Mouse (Mus musculus) adrenal gland, adult (tissue): ENCODE data around the gene Zfp277.

Experiments used
- DNase-seq, 2 experiments: peaks; one replicate each; pipeline ENCODE4 v3.0.0; 2022 to 2023; ENCODE audit warnings: low spot score in 1 of 2; ENCODE audit not compliant: inconsistent age in 2 of 2

Zfp277 gene

GRCm38 (mm10) chr12:40446450-40447381, 1.0 kb upstream of the Zfp277 start:
- peak; percentile 69 to 89 for DNase-seq

- DNase-seq, result no peak
Observed at GRCm38 (mm10) chr12:40445206-40445605, 496 bp downstream of the Zfp277 start.

- DNase-seq, result peak in 1 of 2 experiments; percentile 44
Observed at GRCm38 (mm10) chr12:40438049-40438448, 7.7 kb downstream of the Zfp277 start.

- DNase-seq, result peak; percentile 36 to 75
Observed at GRCm38 (mm10) chr12:40434101-40434500, 11.6 kb downstream of the Zfp277 start.

- no peak for DNase-seq
Observed at GRCm38 (mm10) chr12:40431075-40431474, 14.6 kb downstream of the Zfp277 start.

GRCm38 (mm10) chr12:40429976-40430375, 15.7 kb downstream of the Zfp277 start:
- no peak for DNase-seq

GRCm38 (mm10) chr12:40427606-40428005, 18.1 kb downstream of the Zfp277 start:
- DNase-seq, result no peak

DNA sequence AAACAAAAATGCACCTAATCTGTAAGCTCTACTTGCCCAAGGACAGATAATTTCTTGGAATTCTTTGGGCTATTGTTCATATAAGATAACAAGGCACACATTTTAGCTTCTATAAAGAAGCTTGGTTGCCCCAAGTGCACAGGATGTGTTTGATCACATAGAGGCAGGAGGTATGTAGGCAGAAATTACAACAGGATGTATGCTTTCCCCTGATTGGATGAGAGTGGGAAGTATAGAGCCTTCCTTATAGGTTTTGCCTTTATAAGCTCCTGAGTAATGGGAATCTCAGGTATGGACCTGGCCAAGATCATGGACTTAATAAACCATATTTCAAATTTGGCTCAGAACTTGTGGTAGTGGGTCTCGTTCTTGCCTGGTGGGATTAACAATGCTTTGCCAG, 20.7 kb downstream of the Zfp277 start:
- DNase-seq, result no peak

DNA sequence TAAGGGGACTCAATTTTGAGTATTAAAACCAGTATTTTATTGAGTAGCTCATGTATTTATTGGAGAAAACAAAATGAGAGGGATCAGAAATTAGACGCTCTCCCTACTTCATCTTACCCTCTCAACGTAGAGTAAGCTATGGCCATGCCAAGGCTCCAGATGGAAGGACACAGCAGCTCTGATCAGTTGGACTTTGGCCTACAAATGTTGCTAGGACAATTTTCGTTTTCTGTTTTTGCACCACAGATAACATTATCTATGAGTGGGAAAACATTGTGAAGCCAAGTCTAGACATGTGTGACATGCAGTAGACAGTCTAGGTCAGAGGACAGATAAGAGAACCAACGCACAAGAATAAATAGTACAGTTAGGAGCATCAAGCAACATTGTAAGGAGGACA, 28.4 kb downstream of the Zfp277 start:
- DNase-seq, result no peak

- peak; percentile 48 to 87 for DNase-seq
Observed at GRCm38 (mm10) chr12:40415312-40415925, 30.3 kb downstream of the Zfp277 start.

DNA sequence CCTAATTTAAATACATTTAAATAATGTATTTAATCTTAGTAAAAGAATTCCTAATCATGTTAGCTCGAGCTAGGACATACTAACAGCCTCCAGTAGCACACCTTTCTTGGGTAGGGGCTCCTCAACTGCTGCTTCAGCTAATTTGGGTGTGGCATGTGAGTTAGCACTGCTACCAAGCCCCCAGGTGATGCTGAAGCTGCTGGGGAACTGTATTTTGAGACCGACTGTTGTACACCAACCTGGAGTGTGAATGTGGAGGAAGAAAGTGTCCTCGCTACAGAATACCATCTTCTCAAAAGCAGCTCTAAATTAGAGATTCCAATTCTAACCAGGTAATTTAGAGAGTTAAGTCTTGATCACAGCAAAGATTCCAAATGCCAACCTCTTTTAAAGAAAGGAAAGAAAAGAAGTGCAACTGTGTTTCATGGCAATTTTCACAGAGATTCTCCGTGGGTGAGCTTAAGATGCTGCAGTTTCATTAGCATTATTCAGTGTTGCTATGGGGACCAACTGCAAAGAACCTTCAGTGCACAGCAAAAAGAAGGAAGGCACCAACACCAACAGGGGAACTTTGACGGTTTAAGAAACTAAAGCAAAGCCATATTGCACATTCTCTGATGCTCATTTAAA, 30.9 kb downstream of the Zfp277 start:
- no peak for DNase-seq

DNA sequence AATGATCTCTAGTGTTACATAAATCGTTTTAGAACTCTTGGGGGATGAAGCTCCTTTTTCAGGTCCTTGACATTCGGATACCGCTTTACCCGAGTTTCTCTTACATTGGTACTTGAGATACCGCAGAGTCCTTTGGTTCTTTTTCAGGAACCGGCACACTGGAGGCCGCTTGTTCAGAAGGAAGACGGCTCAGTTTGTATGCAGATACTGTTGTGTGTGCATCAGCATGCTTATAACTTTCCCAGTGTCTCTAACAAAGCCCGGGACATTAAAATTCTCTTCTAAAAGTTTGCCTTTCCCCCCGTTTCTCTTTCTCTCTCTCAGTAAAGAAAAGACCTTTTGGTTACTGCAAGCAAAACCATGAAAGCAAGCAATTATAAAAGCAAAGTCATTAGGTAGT, 45.9 kb downstream of the Zfp277 start:
- DNase-seq, result no peak

DNA sequence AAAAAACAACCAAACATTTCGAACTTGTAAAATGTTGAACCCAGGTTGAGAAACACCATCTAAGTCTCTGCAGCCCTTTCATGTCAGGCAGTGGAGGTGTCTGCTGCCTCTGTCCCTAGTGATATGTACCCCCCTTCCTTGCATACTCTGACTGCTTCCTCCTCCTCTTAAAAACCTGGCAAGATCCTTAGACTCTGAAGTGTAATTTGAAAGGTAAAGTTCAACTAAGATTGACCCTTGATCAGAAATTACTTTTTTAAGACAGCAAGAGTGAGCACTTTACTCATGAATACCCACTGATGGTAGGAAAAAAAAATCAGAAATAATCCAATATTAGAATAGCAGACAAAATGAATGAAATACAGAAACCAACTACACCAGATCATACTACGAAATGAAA, 46.3 kb downstream of the Zfp277 start:
- DNase-seq, result no peak

- no peak for DNase-seq
Observed at GRCm38 (mm10) chr12:40398916-40399315, 46.8 kb downstream of the Zfp277 start.

DNA sequence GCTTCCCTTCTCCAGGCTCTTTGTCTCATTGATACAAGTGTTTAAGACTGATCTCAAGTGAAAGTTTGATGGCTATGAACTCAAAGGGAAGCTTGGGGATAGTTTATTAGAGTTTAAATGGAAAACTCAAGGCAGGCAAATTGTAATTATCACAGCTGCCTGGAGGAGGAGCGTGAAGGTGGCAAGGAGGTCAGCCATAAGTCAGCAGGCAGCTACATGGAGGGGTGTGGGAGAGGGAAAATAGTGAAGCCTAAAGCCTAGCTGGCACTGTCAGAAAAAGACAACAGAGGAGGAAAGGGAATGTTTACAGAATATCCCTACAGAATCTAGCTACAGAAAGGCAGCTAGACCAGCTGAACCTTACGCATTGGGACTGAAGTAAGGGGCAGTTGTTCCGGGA, 52.8 kb downstream of the Zfp277 start:
- DNase-seq, result no peak

DNA sequence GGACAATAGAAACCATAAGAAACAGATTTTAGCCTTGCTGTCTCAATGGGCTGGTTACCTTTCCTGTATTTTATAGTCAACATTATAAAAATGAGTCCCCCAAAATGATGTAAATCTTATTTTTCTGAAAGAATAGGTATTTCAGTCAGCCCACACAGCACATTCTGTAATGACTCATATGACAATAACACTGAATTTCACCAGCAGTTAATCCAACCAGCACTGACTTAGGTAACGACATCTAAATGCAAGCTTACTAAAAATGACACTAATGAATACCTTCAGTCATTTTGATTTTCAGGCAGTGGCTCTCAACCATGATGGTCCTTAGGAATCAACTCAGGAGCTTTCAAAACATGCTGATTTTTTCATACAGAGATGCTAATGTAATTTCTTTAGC, 54.4 kb downstream of the Zfp277 start:
- no peak for DNase-seq

- DNase-seq, result no peak
Observed at GRCm38 (mm10) chr12:40387786-40388185, 57.9 kb downstream of the Zfp277 start.

DNA sequence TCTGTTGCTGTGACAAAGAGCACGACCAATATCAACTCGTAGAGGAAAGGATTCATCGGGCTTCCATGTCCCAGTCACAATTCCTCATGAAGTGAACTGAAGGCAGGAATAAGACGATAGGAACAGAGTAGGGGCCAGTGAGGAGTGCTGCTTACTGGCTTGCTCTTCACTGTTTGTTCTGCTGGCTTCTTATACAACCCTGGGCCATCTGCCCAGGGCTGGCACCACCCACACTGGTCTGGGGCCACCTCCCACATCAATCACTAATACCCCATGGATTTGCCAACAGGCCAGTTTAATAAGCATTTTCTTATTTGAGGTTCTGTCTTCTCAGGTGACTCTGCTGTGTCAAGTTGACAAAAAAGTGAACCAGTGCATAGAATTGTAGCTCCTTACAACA, 60.4 kb downstream of the Zfp277 start:
- DNase-seq, result no peak

GRCm38 (mm10) chr12:40383718-40384117, 62.0 kb downstream of the Zfp277 start:
- peak in 1 of 2 experiments; percentile 77 for DNase-seq

- DNase-seq, result no peak
Observed at GRCm38 (mm10) chr12:40382539-40382938, 63.2 kb downstream of the Zfp277 start.

GRCm38 (mm10) chr12:40381824-40382223, 63.9 kb downstream of the Zfp277 start:
- DNase-seq, result peak in 1 of 2 experiments; percentile 63
